Mouse (Mus musculus) limb, embryonic 13.5 days (tissue): ENCODE measurements at regions not wholly inside any gene's neighbourhood (a gene's known extent, or its start where the extent isn't known, plus 50 kb on each side); places are given as distances from the start of the nearest gene placed in this dataset.

Experiments
- ATAC-seq: fragments of 200-750 bp; cut with Nextera tagmentation; 2 replicates; pipeline ENCODE4 v1.8.0; 2017; ENCODE audit warnings: low read depth, moderate number of reproducible peaks, moderate TSS enrichment; ENCODE audit not compliant: low FRiP score
- H3K27ac ChIP-seq: fragments of 300-500 bp; sonication (generic); 2 replicates; pipeline ENCODE4 v1.5.1; 2015; ENCODE audit warnings: inconsistent platforms, mild to moderate bottlenecking, moderate library complexity
- H3K27me3 ChIP-seq: fragments of 300-500 bp; sonication (generic); 2 replicates; pipeline ENCODE4 v1.6.1; 2015; ENCODE audit warnings: mild to moderate bottlenecking, inconsistent platforms
- H3K36me3 ChIP-seq: fragments of 300-500 bp; sonication (generic); 2 replicates; pipeline ENCODE4 v1.6.1; 2015; ENCODE audit warnings: inconsistent platforms, mild to moderate bottlenecking, moderate library complexity
- H3K4me1 ChIP-seq: fragments of 300-500 bp; sonication (generic); 2 replicates; pipeline ENCODE4 v1.6.1; 2015; ENCODE audit warnings: inconsistent platforms
- H3K4me2 ChIP-seq: fragments of 300-500 bp; sonication (generic); replicated peaks from 2 replicates; pipeline ENCODE4 v1.6.1; 2015; ENCODE audit warnings: inconsistent platforms, mild to moderate bottlenecking, moderate library complexity
- H3K4me3 ChIP-seq: fragments of 300-500 bp; sonication (generic); 2 replicates; pipeline ENCODE4 v1.5.1; 2015; ENCODE audit warnings: moderate library complexity, mild to moderate bottlenecking, inconsistent platforms
- H3K9ac ChIP-seq: fragments of 300-500 bp; sonication (generic); 2 replicates; pipeline ENCODE4 v1.6.1; 2015; ENCODE audit warnings: mild to moderate bottlenecking, inconsistent platforms
- H3K9me3 ChIP-seq: fragments of 300-500 bp; sonication (generic); 2 replicates; pipeline ENCODE4 v1.6.1; 2016; ENCODE audit warnings: inconsistent platforms
- WGBS: fragments of 180-500 bp; shearing (Covaris S2); methylation state at CpG from one replicate; pipeline ENCODE4 v1.1.7; 2015; 5-methylcytosine and 5-hydroxymethylcytosine counted together

GRCm38 (mm10) chr4:83957217-83957692 is 431.9 kb downstream of the Ccdc171 start:
- ATAC-seq = peak; percentile 64
- H3K9me3 ChIP-seq = no peaks in the 10 kb centered on the region
- no peak overlapping the region for H3K4me2 ChIP-seq
- no peak overlapping the region for H3K9ac ChIP-seq
- no peak overlapping the region for H3K4me3 ChIP-seq
- no peak overlapping the region for H3K27ac ChIP-seq
- peaks cover 13% of the 10 kb centered on the region for H3K4me1 ChIP-seq
- 23% methylated on average over 5 of the region's 5 CpGs for WGBS
- H3K36me3 ChIP-seq = no peaks in the 10 kb centered on the region
- no peaks in the 10 kb centered on the region for H3K27me3 ChIP-seq

- no peak for ATAC-seq
- no peak overlapping the region for H3K4me2 ChIP-seq
- H3K36me3 ChIP-seq = no peaks in the 10 kb centered on the region
- H3K9ac ChIP-seq = no peak overlapping the region
- no peak overlapping the region for H3K4me3 ChIP-seq
- no peak overlapping the region for H3K27ac ChIP-seq
- no peaks in the 10 kb centered on the region for H3K9me3 ChIP-seq
- no peaks in the 10 kb centered on the region for H3K27me3 ChIP-seq
- H3K4me1 ChIP-seq = no peaks in the 10 kb centered on the region
- WGBS = 76% methylated on average over 1 of the region's 1 CpGs
These were observed 441.6 kb downstream of the Ccdc171 start for GRCm38 (mm10) chr4:83966898-83967297.

GRCm38 (mm10) chr4:83973162-83973561 is 447.8 kb downstream of the Ccdc171 start:
- Histone ChIP-seq H3K36me3 (no peaks in the 10 kb centered on the region), H3K4me3 (no peak overlapping the region), H3K27ac (no peak overlapping the region), H3K9me3 (no peaks in the 10 kb centered on the region), H3K27me3 (peaks cover 4% of the 10 kb centered on the region; the same call in 1 of the 2 replicates), H3K4me1 (peaks cover 28% of the 10 kb centered on the region), H3K9ac (no peak overlapping the region), H3K4me2 (no peak overlapping the region)
- ATAC-seq = no peak
- 90% methylated on average over 4 of the region's 4 CpGs for WGBS

GRCm38 (mm10) chr4:83974214-83975012 is 449.1 kb downstream of the Ccdc171 start:
- 65% methylated on average over 7 of the region's 7 CpGs for WGBS
- no peak overlapping the region for H3K4me3 ChIP-seq
- H3K36me3 ChIP-seq = no peaks in the 10 kb centered on the region
- peaks cover 4% of the 10 kb centered on the region; the same call in 1 of the 2 replicates for H3K27me3 ChIP-seq
- no peaks in the 10 kb centered on the region for H3K9me3 ChIP-seq
- H3K27ac ChIP-seq = no peak overlapping the region
- peaks cover 32% of the 10 kb centered on the region for H3K4me1 ChIP-seq
- H3K4me2 ChIP-seq = no peak overlapping the region
- no peak overlapping the region for H3K9ac ChIP-seq
- no peak for ATAC-seq

GRCm38 (mm10) chr4:83975569-83975968 is 450.2 kb downstream of the Ccdc171 start:
- Histone ChIP-seq H3K27me3 (peaks cover 4% of the 10 kb centered on the region; the same call in 1 of the 2 replicates), H3K36me3 (no peaks in the 10 kb centered on the region), H3K9me3 (peaks cover 3% of the 10 kb centered on the region; the same call in 1 of the 2 replicates), H3K4me1 (peaks cover 32% of the 10 kb centered on the region), H3K27ac (peak overlapping the region; percentile 64; the same call in 1 of the 2 replicates), H3K9ac (no peak overlapping the region), H3K4me2 (peak overlapping the region; percentile 48), H3K4me3 (no peak overlapping the region)
- ATAC-seq = no peak
- 37% methylated on average over 5 of the region's 5 CpGs for WGBS

DNA sequence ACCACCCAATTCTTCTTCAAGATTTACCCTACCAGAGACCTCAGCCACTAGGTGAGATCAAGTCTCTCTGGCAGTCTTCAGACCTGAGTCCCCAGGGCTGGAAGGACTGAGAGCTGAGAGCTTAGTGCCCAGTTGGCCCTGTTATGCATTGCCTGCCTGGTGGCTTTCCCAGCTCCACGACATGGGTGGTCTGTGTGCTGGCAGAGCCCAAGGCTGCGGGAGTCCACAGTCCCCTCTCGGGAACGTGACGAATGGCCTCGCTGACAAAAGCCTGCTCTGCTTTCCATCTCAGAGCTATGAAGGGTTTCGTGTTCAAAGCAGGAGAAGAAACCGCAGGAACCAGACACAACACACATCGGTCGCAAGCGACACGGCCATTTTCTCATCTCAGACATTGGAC is 450.7 kb downstream of the Ccdc171 start:
- Histone ChIP-seq H3K27me3 (peaks cover 4% of the 10 kb centered on the region; the same call in 1 of the 2 replicates), H3K27ac (peak overlapping the region; percentile 64; the same call in 1 of the 2 replicates), H3K9ac (no peak overlapping the region), H3K36me3 (no peaks in the 10 kb centered on the region), H3K4me3 (no peak overlapping the region), H3K4me1 (peaks cover 32% of the 10 kb centered on the region), H3K9me3 (peaks cover 4% of the 10 kb centered on the region; the same call in 1 of the 2 replicates), H3K4me2 (peak overlapping the region; percentile 48)
- peak; percentile 57 for ATAC-seq
- WGBS = 14% methylated on average over 12 of the region's 12 CpGs

DNA sequence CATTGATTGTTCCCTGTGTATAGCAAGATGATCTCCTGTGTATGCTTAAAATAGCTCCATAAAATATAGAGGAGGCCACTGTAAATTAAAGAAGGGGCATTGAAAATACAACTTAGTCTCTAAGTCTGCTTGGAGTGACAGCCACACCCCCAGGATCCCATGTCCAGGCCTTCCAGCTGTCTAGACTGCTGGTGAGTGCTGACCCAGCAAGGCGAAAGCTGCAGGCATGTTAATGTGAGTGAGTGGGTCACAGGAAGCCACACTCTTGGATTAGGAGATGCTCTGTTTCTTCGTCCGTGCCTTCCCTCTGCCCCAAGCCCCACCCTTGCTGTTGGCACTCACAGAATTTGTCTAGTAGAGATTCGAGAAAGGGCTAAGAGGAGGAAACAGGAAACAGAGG is 453.7 kb downstream of the Ccdc171 start:
- no peak for ATAC-seq
- no peak overlapping the region for H3K4me2 ChIP-seq
- H3K36me3 ChIP-seq = no peaks in the 10 kb centered on the region
- peaks cover 4% of the 10 kb centered on the region; the same call in 1 of the 2 replicates for H3K27me3 ChIP-seq
- H3K9me3 ChIP-seq = peaks cover 4% of the 10 kb centered on the region; the same call in 1 of the 2 replicates
- H3K27ac ChIP-seq = no peak overlapping the region
- no peak overlapping the region for H3K9ac ChIP-seq
- no peak overlapping the region for H3K4me3 ChIP-seq
- WGBS = 58% methylated on average over 4 of the region's 4 CpGs
- H3K4me1 ChIP-seq = peaks cover 32% of the 10 kb centered on the region

DNA sequence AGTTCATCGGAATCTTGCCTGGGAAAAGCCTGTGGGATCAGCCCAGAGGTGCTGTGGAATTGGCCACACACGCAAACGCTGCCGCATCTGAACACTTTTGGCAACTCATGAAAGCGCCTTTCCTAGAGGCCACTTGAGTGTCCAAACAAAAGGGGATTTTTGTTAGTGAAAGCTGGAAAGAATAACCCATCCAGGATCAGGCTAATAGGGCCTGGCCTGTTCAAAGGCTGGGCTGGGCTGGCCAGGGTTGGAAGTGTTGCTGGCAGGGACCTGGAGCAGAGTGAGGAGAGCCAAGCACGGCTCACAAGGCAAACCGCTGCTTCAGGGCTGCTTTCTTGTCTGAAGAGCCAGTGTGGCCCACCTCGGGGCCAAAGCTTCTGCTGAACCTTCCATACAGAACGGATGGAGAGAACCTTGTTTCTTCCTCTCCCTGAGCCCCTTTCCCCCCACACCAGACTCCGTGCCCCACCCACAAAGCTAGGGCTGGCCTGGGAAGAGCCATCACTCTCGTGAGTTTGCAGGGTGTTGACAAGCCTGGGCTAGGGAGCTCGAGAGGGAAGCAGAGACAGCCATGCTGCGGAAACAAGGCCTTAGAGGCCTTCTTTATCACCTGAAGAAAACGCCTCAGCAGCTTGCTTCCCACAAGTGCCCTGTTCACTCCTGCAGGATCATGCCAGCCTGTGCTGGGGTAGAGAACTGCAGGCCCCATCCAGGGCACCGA is 459.5 kb downstream of the Ccdc171 start:
- H3K9ac ChIP-seq = no peak overlapping the region
- no peak overlapping the region for H3K4me3 ChIP-seq
- peaks cover 4% of the 10 kb centered on the region; the same call in 1 of the 2 replicates for H3K9me3 ChIP-seq
- H3K27me3 ChIP-seq = no peaks in the 10 kb centered on the region
- peak; percentile 38; the same call in 1 of the 2 replicates for ATAC-seq
- 77% methylated on average over 15 of the region's 15 CpGs for WGBS
- no peaks in the 10 kb centered on the region for H3K36me3 ChIP-seq
- peak overlapping the region; percentile 65; the same call in 1 of the 2 replicates for H3K27ac ChIP-seq
- no peak overlapping the region for H3K4me2 ChIP-seq
- peaks cover 43% of the 10 kb centered on the region for H3K4me1 ChIP-seq

DNA sequence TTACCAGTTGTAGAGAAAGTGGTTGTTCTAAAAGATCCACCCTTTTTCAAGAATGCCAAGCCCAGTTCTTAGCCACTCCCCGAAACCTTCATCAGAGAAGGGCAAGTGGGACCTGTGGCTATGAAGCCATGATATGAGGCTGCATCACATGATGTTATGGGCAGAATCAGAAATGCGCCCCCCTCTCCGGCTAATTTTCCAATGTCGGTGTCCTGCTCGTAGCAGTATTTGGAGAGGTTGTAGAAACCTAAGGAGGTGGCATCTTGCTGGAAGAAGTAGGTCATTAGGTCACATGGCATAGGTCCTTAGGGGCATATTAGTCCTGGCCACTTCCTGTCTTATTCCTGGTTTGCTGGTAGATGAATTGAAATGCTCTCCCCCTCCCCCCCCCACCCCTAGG is 460.1 kb downstream of the Ccdc171 start:
- no peak for ATAC-seq
- H3K27ac ChIP-seq = 0 out of 2 replicates have a peak overlapping the region, but pooled peaks have one; percentile 65
- no peaks in the 10 kb centered on the region for H3K36me3 ChIP-seq
- peaks cover 49% of the 10 kb centered on the region for H3K4me1 ChIP-seq
- WGBS = 86% methylated on average over 5 of the region's 5 CpGs
- H3K4me3 ChIP-seq = no peak overlapping the region
- H3K9ac ChIP-seq = no peak overlapping the region
- H3K9me3 ChIP-seq = peaks cover 2% of the 10 kb centered on the region; the same call in 1 of the 2 replicates
- H3K4me2 ChIP-seq = no peak overlapping the region
- H3K27me3 ChIP-seq = no peaks in the 10 kb centered on the region

DNA sequence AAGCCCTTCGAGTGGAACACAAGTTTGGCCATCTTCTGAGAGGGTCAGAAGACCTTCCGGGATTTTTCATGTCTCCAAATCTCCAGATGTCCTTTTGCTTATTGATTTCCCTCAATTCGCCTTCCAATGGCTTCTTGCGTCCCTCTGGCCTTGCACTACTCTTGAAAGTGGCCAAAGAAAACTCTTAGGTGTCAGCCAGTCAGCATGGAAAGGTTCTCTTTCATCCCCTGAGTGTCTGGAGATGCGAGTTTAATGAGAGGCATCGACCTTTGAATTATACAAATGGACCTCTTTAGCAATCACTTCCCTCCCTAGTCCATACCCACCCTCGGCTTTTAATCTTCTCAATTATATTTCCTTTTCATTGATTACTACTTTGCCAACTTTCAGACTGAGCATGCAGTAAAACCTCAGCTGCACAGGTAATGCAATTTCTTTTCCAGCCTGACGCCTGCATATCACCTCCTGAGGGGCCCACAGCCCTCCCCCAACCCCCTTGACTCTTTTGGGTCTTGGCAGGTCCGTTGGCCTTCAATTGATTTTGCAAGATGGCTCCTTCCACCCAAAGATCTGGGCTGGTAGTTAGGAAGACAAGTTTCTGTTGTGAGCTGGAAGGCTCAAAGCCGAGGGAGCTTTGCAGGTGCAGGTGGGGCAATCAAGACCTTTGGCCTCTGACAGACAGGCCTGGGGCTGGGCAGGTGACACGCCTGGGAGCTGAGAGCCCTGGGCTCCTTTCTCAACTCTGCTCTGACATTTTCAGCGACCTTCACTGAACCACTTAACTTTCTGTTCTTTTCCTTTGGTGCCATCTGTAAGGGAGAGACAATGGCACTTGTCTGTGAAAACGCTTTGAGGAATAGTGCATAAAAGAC is 461.8 kb downstream of the Ccdc171 start:
- ATAC-seq = no peak
- H3K9me3 ChIP-seq = no peaks in the 10 kb centered on the region
- H3K4me1 ChIP-seq = peaks cover 60% of the 10 kb centered on the region
- no peak overlapping the region for H3K9ac ChIP-seq
- no peaks in the 10 kb centered on the region for H3K36me3 ChIP-seq
- peak overlapping the region; percentile 78 for H3K27ac ChIP-seq
- H3K27me3 ChIP-seq = no peaks in the 10 kb centered on the region
- WGBS = 69% methylated on average over 13 of the region's 13 CpGs
- H3K4me3 ChIP-seq = no peak overlapping the region
- no peak overlapping the region for H3K4me2 ChIP-seq

- peak overlapping the region; percentile 34 for H3K4me2 ChIP-seq
- H3K4me1 ChIP-seq = peaks cover 60% of the 10 kb centered on the region
- H3K27me3 ChIP-seq = no peaks in the 10 kb centered on the region
- no peak overlapping the region for H3K9ac ChIP-seq
- 33% methylated on average over 12 of the region's 12 CpGs for WGBS
- H3K27ac ChIP-seq = peak overlapping the region; percentile 78
- H3K4me3 ChIP-seq = no peak overlapping the region
- H3K9me3 ChIP-seq = no peaks in the 10 kb centered on the region
- no peaks in the 10 kb centered on the region for H3K36me3 ChIP-seq
- ATAC-seq = 0 out of 2 replicates have a peak, but pooled peaks have one; percentile 7
These were observed 462.5 kb downstream of the Ccdc171 start for GRCm38 (mm10) chr4:83987846-83988245.
